Mouse (Mus musculus) limb, embryonic 12.5 days (tissue): Measurements from ENCODE around the gene Spata25. TPM values are rescaled to one million over a fixed set of nuclear protein-coding genes. Genes with fewer than 3 reads are reported as not detected.
A peak's percentile ranks its signal among the peaks of the same experiment; 100 is the strongest.
"Not testable (repeated sequence)": the region's sequence is repeated elsewhere in the genome, so short reads cannot be mapped to it uniquely, and the experiment has no call there.

Source experiments
- ATAC-seq: fragments of 200-750 bp; cut with Nextera tagmentation; 2 replicates; pipeline ENCODE4 v1.8.0; 2017; ENCODE audit warnings: low read depth, moderate TSS enrichment; ENCODE audit not compliant: insufficient number of reproducible peaks, insufficient read depth, low FRiP score, low TSS enrichment
- H3K27ac ChIP-seq: fragments of 300-500 bp; sonication (generic); 2 replicates; pipeline ENCODE4 v1.5.1; 2016; ENCODE audit warnings: mild to moderate bottlenecking, moderate library complexity
- H3K27me3 ChIP-seq: fragments of 300-500 bp; sonication (generic); 2 replicates; pipeline ENCODE4 v1.6.1; 2016; ENCODE audit warnings: mild to moderate bottlenecking, moderate library complexity
- H3K36me3 ChIP-seq: fragments of 300-500 bp; sonication (generic); 2 replicates; pipeline ENCODE4 v1.6.1; 2016; ENCODE audit warnings: mild to moderate bottlenecking, moderate library complexity
- H3K4me1 ChIP-seq: fragments of 300-500 bp; sonication (generic); replicated peaks from 2 replicates; pipeline ENCODE4 v1.6.1; 2016
- H3K4me2 ChIP-seq: fragments of 300-500 bp; sonication (generic); 2 replicates; pipeline ENCODE4 v1.6.1; 2016; ENCODE audit warnings: mild to moderate bottlenecking, moderate library complexity
- H3K4me3 ChIP-seq: fragments of 300-500 bp; sonication (generic); replicated peaks from 2 replicates; pipeline ENCODE4 v1.5.1; 2016; ENCODE audit warnings: mild to moderate bottlenecking
- H3K9ac ChIP-seq: fragments of 300-500 bp; sonication (generic); replicated peaks from 2 replicates; pipeline ENCODE4 v1.6.1; 2016; ENCODE audit warnings: mild to moderate bottlenecking, moderate library complexity
- H3K9me3 ChIP-seq: fragments of 300-500 bp; sonication (generic); 2 replicates; pipeline ENCODE4 v1.6.1; 2016; ENCODE audit warnings: mild to moderate bottlenecking, moderate library complexity
- WGBS: fragments of 180-500 bp; shearing (Covaris S2); methylation state at CpG from one replicate; pipeline ENCODE4 v1.1.7; 2016; 5-methylcytosine and 5-hydroxymethylcytosine counted together
- polyA plus RNA-seq: library from polyadenylated mRNA; unstranded; fragments of >200 nt; fragmentation: Nextera tagmentation; extraction: Ambion mirVana; gene quantifications from 2 replicates; pipeline ENCODE4 v1.2.1, GENCODE M21; 2016

Gene Spata25
- polyA plus RNA-seq, 1 experiment from 2014 or later = not detected

DNA sequence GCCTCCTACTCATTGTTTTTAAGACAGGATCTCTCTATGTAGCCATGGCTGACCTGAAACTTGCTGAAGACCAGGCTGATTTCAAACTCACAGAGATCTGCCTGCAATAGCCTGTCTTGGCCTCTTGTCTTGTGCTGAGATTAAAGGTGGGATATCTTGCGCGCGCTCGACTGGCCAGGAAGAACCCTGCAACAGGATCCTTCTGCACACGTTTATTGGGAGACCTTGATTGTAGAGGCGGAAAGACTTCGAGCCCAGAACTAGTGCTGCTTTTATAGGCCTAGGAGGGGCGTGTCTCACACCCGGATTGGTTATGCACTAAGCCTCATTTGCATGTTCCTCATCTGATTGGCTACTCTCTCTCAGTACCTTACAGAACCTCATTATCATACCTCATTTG, 35.1 kb upstream of the Spata25 start:
- not testable (repeated sequence) for H3K36me3 ChIP-seq, H3K4me3 ChIP-seq, H3K9ac ChIP-seq, H3K27ac ChIP-seq, ATAC-seq, H3K9me3 ChIP-seq, H3K4me2 ChIP-seq
- Histone ChIP-seq H3K4me1 (peaks cover 15% of the 10 kb centered on the region; the same call in 1 of the 2 replicates), H3K27me3 (peaks cover 19% of the 10 kb centered on the region)
- WGBS = 88% methylated on average over 9 of the region's 9 CpGs

DNA sequence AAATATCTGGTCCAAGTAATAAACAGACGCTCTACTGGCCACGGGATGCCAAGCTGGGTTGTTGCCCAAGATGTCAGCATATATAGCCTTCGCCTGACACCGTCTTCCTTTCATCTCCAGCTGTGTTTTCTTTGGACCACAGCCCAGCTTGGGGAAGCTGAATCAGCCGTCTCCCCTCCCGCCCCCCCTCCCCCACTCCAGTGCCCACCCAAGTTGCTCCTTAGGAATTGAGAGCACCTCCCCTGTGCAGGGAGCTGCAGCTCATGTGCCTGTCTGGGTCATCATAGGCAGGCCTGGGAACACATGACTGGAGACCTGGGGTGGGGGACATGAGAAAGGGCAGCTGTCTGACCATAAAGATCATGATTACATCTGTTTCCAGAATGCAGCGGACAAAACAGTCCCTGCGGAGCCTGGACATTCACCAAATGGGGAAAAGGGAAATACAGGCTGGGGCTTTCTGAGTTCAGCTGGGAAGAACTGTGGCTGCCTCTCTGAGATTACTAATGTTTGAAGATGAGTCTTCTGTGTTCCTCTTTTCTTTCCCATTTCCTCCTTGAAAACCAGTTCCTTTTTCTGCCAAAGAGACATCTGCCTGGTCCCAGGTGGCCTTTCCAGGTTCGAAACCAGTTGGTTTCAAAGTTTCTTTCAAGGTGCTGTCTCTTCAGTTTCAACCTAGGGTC, 34.0 kb upstream of the Spata25 start:
- 38% methylated on average over 9 of the region's 9 CpGs for WGBS
- Histone ChIP-seq H3K27ac (peak overlapping the region; percentile 20; the same call in 1 of the 2 replicates), H3K9me3 (peaks cover 1% of the 10 kb centered on the region; the same call in 1 of the 2 replicates), H3K4me3 (no peak overlapping the region), H3K4me1 (peaks cover 24% of the 10 kb centered on the region; the same call in 1 of the 2 replicates), H3K27me3 (peaks cover 30% of the 10 kb centered on the region), H3K4me2 (no peak overlapping the region), H3K9ac (no peak overlapping the region), H3K36me3 (no peaks in the 10 kb centered on the region)
- ATAC-seq = no peak

GRCm38 (mm10) chr2:164861094-164861493, 32.8 kb upstream of the Spata25 start:
- Histone ChIP-seq H3K27me3 (peaks cover 42% of the 10 kb centered on the region), H3K4me2 (no peak overlapping the region), H3K9ac (no peak overlapping the region), H3K9me3 (no peaks in the 10 kb centered on the region), H3K27ac (no peak overlapping the region), H3K36me3 (no peaks in the 10 kb centered on the region), H3K4me1 (peaks cover 34% of the 10 kb centered on the region), H3K4me3 (no peak overlapping the region)
- no peak for ATAC-seq
- 71% methylated on average over 4 of the region's 4 CpGs for WGBS

GRCm38 (mm10) chr2:164859640-164860432, 31.5 kb upstream of the Spata25 start:
- Histone ChIP-seq H3K4me1 (peaks cover 34% of the 10 kb centered on the region), H3K27me3 (peaks cover 54% of the 10 kb centered on the region), H3K4me2 (no peak overlapping the region), H3K9ac (no peak overlapping the region), H3K9me3 (no peaks in the 10 kb centered on the region), H3K27ac (no peak overlapping the region), H3K4me3 (no peak overlapping the region), H3K36me3 (no peaks in the 10 kb centered on the region)
- WGBS = 46% methylated on average over 9 of the region's 9 CpGs
- no peak for ATAC-seq

DNA sequence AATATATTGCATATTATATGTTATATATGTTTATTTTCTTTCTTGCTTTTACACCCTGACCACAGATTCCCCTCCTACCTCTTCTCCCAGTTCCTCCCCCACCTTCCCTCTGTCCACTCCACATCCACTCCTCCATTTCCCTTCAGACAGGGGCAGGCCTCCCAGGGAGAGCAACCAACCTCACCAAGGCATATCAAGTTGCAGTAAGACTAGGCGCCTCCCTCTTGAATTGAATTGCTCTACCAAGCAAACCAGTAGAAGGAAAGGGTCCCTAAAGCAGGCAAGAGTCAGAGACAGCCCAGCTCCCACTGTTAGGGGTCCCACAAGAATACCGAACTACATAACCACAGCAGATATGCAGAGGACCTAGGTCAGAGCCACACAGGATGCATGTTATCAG, 30.8 kb upstream of the Spata25 start:
- H3K27ac ChIP-seq = no peak overlapping the region
- no peak overlapping the region for H3K4me3 ChIP-seq
- H3K9me3 ChIP-seq = no peaks in the 10 kb centered on the region
- peaks cover 61% of the 10 kb centered on the region for H3K27me3 ChIP-seq
- no peak overlapping the region for H3K9ac ChIP-seq
- H3K36me3 ChIP-seq = no peaks in the 10 kb centered on the region
- 48% methylated on average over 2 of the region's 2 CpGs for WGBS
- H3K4me2 ChIP-seq = no peak overlapping the region
- ATAC-seq = no peak
- peaks cover 34% of the 10 kb centered on the region for H3K4me1 ChIP-seq

DNA sequence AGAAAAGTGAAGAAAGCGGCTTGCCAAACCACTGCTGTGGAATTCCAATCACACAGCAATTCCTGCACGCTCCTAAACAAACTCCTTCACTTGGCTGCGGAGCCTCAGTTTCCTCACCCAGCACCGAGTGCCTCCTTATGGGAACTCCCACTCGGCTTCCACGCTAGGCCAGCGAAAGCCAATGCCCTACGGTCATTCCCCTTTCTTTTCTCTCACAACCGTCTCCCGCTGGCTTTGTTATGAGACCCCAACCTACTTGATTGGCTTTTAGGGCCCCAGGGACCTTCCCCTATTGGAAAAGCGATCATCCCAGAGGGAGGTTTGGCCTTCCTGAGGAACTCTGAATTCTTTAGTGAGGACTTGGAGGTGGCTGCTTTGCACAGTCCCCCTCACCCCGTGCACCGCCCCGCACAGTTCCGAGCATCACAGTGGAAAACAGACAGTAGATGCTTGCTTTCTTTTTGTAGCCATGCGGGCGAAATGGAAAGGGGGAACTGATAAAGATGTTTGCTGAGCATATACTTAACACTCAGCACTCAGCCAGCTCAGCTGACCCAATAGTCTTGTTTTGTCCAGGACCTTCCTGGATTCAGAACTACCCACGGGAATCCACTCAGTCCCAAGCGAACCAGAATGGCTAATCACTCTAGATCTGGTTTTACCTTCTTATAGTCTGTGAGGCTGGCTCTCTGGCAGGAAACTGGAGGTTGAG, 29.7 kb upstream of the Spata25 start:
- no peak; the same call in 1 of the 2 replicates for ATAC-seq
- H3K9ac ChIP-seq = peak overlapping the region; percentile 61
- H3K27me3 ChIP-seq = peaks cover 66% of the 10 kb centered on the region
- no peaks in the 10 kb centered on the region for H3K36me3 ChIP-seq
- 4% methylated on average over 19 of the region's 19 CpGs for WGBS
- peak overlapping the region; percentile 53 for H3K4me3 ChIP-seq
- H3K27ac ChIP-seq = no peak overlapping the region
- H3K4me1 ChIP-seq = peaks cover 34% of the 10 kb centered on the region
- H3K9me3 ChIP-seq = no peaks in the 10 kb centered on the region
- H3K4me2 ChIP-seq = peak overlapping the region; percentile 95

DNA sequence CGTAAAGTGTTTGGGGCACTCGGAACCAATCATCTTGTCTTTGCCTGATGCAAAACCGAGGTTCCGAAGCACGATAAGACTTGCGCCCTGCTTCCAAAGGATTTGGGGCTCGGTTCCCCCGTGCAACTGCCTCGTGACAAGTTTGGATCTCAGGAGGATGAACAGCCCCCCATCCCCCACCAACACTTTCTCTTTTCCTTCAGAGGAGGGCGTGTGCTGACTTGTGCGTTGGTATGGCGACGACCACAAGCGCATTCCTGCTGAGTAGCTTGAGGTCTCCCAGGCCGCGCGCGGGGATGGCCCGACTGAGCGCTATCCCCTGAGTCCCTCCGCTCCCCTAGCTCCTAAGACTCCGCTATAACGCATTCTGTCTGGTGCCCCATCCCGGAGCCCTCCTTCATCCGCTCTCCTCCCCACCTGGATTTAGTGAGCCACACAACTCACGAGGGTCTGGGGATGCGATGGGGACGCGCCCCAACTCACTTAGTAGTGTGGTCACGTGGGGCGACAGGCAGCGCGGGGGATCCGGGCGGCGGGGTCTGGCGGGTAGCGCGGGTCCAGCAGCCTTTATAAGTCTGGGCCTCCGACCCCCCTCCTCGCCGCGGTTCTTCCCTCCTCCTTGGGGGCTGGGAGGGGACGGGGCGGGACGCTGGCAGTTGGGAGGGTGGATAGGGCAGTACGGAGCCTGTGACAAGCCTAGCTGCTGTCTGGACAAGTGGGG, 28.9 kb upstream of the Spata25 start, which contains the start of gene Pltp:
Pltp (minus strand) TSS at position 611 of the 721 bp plus-strand sequence.
- Histone ChIP-seq H3K27me3 (peaks cover 71% of the 10 kb centered on the region), H3K4me3 (peak within 1 kb of the TSS; percentile 53), H3K9ac (peak within 1 kb of the TSS; percentile 61), H3K36me3 (no peaks in the 10 kb centered on the region), H3K27ac (peak within 1 kb of the TSS; percentile 53; the same call in 1 of the 2 replicates), H3K4me2 (peak within 1 kb of the TSS; percentile 95), H3K9me3 (no peaks in the 10 kb centered on the region), H3K4me1 (peaks cover 32% of the 10 kb centered on the region)
- ATAC-seq = peak; percentile 58; the same call in 1 of the 2 replicates
- under 1% methylated on average over 46 of the region's 47 CpGs for WGBS

GRCm38 (mm10) chr2:164856309-164857100, 28.2 kb upstream of the Spata25 start:
- Histone ChIP-seq H3K9me3 (no peaks in the 10 kb centered on the region), H3K4me1 (peaks cover 24% of the 10 kb centered on the region), H3K9ac (no peak overlapping the region; the same call in 1 of the 2 replicates), H3K27ac (peak overlapping the region; percentile 53; the same call in 1 of the 2 replicates), H3K36me3 (no peaks in the 10 kb centered on the region), H3K27me3 (peaks cover 71% of the 10 kb centered on the region), H3K4me2 (peak overlapping the region; percentile 95), H3K4me3 (peak overlapping the region; percentile 53)
- WGBS = 1% methylated on average over 42 of the region's 42 CpGs
- ATAC-seq = peak; percentile 41; the same call in 1 of the 2 replicates

GRCm38 (mm10) chr2:164855572-164855971, 27.2 kb upstream of the Spata25 start:
- ATAC-seq, H3K36me3 ChIP-seq, H3K9me3 ChIP-seq, H3K9ac ChIP-seq, H3K4me2 ChIP-seq, H3K4me3 ChIP-seq, H3K27ac ChIP-seq: not testable (repeated sequence)
- WGBS = 80% methylated on average over 5 of the region's 5 CpGs
- peaks cover 24% of the 10 kb centered on the region for H3K4me1 ChIP-seq
- H3K27me3 ChIP-seq = peaks cover 68% of the 10 kb centered on the region

DNA sequence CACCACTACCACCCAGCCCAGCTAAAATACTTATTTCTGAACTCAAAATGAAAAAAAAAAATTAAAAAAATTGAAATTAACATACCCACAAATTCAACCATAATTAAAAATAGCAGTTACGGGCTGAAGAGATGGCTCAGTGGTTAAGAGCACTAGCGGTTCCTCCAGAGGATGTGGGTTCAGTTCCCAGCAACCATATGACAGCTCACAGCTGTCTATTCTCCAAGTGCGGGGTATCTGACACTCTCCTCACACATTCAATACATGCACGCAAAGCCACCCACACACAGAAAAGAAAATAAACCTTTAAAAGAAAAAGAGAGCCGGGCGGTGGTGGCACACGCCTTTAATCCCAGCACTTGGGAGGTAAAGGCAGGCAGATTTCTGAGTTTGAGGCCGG, 21.7 kb upstream of the Spata25 start:
- Histone ChIP-seq H3K27me3 (peaks cover 19% of the 10 kb centered on the region), H3K9me3 (no peaks in the 10 kb centered on the region), H3K4me3 (no peak overlapping the region), H3K4me1 (no peaks in the 10 kb centered on the region), H3K36me3 (no peaks in the 10 kb centered on the region), H3K27ac (no peak overlapping the region), H3K9ac (no peak overlapping the region), H3K4me2 (no peak overlapping the region)
- WGBS = 82% methylated on average over 8 of the region's 8 CpGs
- ATAC-seq = no peak
